Mouse (Mus musculus) 3134 (cell line): ENCODE data around the gene 1700001K19Rik.
A peak's percentile ranks its signal among the peaks of the same experiment; 100 is the strongest.
"Not testable (repeated sequence)": the region's sequence is repeated elsewhere in the genome, so short reads cannot be mapped to it uniquely, and the experiment has no call there.

Experiments used
- DNase-seq: peaks from one replicate; pipeline ENCODE4 v3.0.0-alpha.2; 2011; ENCODE audit warnings: low spot score; ENCODE audit not compliant: insufficient read length; ENCODE audit errors: extremely low read depth

1700001K19Rik gene

DNA sequence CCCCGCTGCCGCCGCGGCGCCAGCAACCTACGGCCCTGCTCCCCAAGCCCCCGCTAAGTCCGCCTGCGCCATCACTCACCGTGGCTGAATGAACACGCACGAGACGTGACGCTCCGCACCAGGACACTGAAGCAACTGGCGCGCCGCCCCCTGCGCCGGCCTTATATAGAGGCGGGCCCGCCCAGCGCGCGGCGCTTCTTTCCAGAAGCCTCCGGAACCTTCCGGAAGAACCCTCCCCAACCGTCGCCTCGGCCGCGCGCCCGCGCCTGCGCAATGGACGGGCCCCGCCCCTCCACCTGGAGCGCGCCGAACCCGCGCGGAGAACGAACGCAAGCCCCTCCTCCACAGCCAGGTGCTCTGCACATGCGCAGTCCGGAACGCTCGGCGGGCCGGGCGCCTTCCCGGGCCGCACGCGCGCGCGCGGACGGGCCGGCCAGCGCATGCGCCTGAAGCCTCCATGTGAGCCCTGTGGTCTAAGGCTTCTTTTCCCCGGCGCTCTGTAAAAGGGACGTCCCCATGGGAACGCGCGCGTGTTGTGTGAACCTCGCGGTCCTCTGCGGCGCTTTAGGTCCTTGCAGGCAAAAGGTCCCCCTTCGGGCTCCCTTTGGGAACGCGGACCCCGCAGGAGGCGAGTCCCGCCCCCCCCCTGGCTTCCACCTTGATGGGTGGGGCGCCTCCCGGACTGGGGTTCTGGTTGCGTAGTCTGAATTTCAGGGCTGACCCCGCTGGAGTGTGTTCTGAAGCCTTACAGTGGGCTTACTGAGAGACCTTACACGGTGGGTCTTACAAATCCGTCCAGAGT, 14.0 kb upstream of the 1700001K19Rik start:
- peak; percentile 98 for DNase-seq

DNA sequence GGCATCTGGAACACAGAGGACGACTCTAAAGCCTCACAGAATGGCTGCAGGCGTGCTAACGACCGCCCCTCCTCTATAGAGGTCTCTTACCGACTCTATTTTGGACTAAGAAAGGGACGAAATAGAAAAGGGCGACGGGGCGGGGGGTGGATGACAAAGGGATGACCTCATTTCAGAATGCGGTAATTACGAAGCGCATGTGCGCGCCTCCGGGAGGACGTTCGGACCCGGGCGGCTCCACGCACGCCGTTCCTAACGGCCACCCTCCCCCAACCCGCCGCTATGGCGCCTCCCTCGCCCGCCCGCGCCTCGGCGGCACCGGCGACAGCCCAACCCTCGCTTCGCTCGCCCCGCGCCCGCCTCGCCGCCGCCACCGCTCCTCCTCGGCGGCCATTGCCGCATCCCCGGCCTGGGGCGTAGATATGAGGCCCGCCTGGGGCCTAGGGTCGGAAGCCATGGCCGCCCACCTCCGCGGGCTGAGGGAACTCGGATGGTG, 13.3 kb upstream of the 1700001K19Rik start:
- DNase-seq = no peak

DNA sequence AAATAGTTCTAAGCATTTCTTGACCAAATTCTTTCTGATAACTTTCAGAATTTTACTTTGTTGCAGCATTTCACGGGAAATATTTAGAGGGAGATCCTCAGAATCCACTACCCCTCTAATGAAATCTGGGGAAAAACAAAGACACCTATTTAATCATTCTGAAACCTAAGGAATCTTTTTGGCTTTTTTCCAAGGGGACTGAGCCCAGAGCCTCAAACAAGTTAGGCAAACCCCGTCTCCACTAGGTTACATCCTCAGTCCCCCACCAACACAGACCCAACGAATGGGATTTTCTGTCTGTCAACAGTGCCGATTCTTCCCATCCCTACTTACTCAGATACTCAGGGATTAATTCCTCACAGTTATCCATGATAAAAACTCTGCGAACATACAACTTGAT, 11.0 kb upstream of the 1700001K19Rik start:
- not testable (repeated sequence) for DNase-seq

DNA sequence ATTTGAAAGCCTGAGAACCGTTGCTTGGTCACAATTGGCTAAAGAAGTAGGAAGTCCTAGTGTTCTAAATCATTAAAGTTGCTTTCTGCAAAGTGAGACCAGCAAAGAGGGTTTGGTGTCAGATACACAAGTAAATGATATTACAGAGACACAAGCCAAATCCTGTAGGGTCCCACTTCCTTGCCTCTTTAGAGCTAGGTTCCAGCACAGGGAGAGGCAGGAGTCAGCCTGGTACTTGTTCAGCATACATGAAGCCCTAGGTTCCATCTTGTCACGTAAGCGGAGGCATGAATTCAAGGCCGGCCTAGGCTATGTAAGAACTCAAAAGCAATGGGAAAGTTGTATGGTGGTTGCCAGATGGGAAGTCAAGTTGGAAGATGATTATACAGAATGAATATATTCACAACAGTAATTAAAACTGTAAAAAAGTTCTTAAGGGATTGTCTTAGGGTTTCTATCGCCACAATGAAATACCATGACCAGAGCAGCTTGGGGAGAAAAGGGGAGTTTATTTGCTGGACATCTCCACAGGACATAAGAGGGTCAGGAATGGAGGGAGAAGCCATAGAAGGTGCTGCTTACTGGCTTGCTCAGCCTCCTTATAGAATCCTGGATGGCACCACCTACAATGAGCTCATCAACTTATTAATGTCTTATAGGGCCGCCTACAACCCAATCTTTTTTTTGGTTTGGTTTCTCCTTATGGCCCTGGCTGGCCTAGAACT, 7.7 kb upstream of the 1700001K19Rik start:
- DNase-seq = no peak

DNA sequence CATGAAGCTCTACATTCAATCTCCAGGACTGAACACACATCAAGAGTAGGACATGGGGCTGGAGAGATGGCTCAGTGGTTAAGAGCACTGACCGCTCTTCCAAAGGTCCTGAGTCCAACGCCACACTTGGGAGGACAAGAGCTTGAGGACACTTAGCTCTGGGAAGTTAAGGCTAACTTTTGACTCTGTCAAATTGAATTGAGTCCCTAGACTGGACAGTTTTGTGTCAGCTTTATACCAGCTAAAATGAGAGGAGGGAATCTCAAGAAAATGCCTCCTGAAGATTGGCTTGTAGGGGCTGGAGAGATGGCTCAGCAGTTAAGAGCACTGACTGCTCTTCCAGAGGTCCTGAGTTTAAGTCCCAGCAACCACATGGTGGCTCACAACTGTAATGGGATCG, 6.5 kb upstream of the 1700001K19Rik start:
- DNase-seq = not testable (repeated sequence)

DNA sequence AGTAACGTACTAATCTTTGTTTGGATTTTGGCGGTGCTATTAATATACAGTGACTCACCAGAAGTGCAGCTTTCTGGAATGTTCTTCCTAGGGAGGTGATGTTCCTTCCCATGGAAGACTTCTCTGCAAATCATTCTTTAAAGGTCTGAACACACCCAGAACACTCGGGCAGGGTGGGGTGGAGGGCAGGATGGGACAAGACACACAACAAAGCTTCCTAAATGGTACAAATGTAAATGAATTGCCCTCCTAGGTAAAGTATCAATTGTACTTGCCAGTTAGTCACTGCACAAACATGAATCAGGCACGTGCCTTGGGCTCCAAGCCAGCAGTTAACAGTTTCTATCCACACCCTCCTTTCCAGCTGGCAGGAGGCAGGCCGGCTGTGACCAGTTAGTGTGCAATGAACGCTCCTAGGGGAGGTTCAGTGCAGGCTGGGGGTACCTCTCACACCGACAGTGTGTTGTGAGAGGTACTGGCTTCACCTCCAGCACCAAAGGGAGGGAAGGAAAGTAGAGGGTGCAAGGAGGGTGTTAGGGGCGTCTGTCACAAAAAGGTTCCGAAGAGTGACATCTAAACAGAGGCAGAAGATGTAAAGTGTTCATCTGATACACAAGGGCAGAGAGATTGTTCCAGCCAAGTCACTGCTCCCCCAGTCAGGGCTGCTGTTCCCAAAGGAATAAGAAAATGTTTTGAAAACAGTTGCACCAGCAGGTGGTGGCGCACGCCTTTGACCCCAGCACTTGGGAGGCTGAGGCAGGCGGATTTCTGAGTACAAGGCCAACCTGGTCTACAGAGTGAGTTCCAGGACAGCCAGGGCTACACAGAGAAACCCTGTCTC, 5.7 kb upstream of the 1700001K19Rik start:
- DNase-seq = peak; percentile 67

DNA sequence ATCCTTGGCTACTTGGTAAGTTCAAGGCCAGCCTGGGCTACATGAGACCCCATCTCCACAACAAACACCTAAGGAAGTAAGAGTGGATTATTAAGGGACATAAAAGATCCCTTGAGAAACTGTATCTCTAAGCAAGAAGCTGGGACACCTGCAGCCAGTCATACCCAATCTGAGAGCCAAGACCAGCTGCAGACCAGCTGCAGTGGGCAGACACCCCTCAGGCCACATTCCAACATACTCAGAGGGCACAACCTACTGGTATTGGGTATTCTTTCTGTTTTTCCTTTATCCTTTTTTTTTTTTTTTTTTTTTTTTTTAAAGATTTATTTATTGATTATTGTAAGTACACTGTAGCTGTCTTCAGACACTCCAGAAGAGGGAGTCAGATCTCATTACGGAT, 1.2 kb upstream of the 1700001K19Rik start:
- no peak for DNase-seq

DNA sequence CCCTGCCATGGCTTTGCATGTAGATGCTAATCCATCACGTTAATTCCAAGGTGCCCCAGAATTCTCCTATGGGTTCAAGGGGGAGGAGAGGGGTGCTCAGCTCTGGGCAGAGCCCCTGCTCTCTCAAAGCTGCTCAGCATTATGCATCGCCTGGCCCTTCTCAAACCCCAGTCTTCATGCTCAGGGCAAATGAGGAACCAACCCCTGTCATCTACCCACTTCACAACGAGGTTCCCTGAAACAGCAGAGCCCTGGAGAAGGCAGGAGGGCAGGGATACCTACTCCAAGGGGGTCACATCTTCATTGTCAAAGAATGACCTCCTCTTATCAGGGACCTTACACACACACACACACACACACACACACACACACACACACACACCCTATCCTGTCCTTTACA, 541 bp downstream of the 1700001K19Rik start:
- no peak for DNase-seq

DNA sequence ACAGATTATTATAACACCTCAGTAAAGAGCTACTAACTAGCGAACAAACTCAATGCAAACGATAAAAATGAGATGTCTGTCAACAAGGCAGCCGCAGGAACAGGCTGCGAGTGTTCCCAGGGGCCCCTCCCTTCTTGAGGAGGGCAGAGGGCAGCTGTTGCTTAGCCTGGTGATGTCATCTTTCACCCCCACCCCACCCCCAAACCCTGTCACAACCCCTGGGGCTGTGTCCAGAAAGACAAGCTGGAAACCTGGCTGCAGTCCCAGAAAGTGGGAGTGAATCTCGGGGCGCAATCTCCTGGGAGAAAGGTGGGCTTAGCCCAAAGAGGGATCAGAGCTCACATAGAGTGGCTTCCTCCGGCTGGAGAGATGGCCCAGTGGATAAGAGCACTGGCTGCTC, 1.2 kb downstream of the 1700001K19Rik start:
- DNase-seq = no peak

DNA sequence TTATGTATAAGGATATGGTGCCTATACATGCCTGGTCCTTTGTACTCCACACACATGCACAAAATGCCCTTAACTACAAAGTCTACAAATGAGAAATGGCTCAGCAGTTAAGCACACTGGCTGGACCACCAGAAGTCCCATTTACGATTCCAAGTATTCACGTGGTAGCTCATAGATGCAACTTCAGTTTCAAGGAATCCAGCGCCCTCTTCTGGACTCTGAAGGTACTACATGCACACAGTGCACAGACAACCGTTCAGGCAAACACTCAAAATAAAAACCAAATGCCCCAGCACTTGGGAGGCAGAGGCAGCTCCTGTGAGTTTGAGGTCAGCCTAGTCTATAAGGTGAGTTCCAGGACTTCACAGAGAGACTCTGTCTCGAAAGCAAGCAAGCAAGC, 8.2 kb downstream of the 1700001K19Rik start:
- DNase-seq = no peak

DNA sequence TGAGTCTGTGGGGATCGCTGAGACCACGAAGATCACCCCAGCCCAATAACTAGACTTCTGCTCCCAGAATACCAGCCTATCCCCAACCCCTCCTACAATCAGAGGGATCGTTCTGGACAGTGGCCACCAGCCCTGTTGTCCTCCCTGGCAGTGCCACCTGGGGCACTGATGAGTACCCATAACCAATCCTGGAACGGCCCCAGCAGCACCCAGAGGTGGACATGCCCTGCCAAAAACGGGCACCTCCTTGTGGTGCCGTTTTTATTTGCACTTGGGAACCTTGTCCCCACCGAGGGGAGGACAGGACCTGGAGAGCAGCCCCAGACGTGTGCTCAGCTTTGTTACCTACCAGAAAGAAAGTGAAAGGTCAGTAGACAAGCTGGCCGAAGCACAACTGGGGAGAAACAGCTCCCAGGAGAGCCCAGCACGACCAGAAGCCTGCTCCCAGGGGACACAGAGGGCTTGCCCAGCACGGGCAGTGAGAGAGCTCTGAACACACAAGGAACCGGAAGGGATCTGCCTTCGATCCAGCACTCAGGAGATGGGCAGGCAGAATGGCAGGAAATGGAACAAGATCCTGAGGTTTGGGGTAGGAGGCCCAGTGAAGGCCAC, 14.8 kb downstream of the 1700001K19Rik start:
- DNase-seq = no peak

DNA sequence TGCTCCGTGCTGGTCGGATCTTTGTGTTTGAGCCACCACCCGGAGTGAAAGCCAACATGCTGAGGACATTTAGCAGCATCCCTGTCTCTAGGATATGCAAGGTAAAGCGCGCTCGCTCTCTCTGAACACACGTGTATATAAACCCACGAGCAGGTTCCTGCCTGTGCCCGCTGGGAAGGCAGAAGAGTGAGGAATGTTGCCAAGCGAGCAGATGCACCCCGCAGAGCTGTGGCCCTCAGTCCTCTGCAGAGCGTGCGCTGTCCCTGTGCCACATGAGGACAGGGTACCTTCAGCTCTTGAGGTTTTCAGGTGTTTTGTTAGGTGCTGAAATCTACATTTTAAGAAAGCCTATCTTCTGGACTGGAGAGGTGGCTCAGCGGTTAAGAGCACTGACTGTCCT, 20.7 kb downstream of the 1700001K19Rik start:
- DNase-seq = no peak

DNA sequence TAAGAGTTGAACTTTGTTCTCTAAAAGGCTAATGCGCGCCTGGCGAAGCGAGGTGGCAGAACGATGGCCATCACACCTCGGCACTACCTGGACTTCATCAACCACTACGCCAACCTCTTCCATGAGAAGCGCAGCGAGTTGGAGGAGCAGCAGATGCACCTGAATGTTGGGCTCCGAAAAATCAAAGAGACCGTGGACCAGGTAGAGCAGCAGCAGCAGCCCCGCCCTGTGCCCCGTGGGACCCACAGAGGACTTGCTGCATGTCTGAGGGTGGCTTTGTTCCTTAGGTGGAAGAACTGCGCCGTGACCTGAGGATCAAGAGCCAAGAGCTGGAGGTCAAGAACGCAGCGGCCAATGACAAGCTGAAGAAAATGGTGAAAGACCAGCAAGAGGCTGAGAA, 31.0 kb downstream of the 1700001K19Rik start:
- no peak for DNase-seq

DNA sequence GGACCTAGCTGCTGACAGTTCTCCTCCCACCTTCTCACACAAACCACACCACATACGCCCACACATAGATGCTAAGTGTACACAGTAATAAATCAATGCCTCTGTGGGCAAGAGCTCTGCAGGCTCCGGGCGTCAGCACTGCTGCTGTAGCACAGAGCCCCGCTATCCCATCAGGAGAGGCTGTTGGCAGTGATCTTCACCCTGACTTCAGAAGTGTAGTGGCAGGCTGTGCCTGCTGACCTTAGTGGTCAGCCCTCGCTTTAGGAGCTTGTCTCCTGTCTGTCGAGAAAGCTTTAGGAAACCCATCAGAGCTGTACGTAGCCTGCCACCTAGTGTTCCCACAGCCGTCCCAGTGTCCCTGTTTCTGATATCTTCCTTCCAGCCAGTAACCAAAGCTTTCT, 32.2 kb downstream of the 1700001K19Rik start:
- no peak for DNase-seq

DNA sequence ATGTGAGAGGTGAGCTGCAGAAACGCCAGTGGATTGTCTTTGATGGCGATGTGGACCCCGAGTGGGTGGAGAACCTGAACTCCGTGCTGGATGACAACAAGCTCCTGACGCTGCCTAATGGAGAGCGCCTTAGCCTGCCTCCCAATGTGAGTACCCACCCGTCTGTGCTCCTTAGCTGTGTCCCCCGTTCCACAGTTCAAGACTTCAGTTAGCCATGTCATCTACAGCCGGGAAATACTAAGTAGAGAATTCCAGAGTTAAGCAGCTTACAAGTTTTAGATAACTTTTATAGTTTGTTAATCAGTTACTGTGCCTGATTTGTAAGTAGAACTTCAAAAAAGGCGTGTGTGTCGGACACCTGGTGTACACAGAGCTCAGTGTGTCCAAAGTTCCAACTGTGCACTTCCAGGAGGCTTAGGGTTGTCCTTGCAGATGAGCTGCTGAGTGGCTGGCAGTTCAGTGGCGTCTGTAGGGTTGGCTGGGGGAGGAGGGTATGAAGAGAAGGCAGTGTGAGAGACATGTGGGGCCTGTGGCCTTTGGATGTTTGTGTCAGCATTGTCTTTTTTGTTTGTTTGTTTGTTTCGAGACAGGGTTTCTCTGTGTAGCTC, 44.8 kb downstream of the 1700001K19Rik start:
- DNase-seq = no peak

DNA sequence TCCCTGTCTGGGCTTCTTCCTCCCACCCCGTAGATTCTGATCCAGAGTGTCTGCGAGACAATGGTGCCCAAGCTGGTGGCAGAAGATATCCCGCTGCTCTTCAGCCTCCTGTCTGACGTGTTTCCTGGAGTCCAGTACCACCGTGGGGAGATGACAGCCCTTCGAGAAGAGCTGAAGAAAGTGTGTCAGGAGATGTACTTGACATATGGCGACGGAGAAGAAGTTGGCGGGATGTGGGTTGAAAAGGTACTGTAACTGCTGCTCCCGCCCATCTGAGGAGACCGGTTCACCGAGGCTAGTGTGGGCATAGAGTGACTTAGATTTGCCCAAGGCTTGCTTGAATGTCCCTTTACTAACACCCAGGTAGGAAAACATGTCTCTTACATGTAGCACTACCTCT, 46.1 kb downstream of the 1700001K19Rik start:
- no peak for DNase-seq

DNA sequence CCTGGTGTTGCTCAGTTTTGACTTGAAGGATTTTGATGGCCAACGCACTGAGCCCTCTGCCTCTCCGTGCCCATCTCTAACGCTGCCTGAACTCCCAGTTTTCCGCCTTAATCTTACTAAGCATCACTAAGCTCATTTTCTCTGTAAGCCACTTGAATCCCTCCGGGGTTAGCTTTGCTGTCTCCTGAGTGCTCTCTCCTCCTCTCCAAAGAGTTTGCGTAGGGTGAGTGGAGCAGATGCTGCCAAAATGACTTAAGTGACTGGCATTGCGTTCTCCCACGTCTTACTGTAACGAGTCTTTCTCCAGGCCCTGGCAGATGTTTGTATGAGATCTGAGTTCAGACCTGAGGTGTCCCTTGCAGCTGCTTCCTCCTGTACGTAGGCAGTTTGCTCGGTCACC, 52.4 kb downstream of the 1700001K19Rik start:
- DNase-seq = no peak
